Mouse (Mus musculus): ENCODE data around the gene Orc3. TPM values are rescaled to one million over a fixed set of nuclear protein-coding genes. Genes with fewer than 3 reads are reported as not detected.
A peak's percentile ranks its signal among the peaks of the same experiment; 100 is the strongest.

The Orc3 gene
- polyA plus RNA-seq (2015; fragmentation: Nextera tagmentation; extraction: Ambion mirVana), result 91.6 and 93.2 TPM in 2 replicates

DNA sequence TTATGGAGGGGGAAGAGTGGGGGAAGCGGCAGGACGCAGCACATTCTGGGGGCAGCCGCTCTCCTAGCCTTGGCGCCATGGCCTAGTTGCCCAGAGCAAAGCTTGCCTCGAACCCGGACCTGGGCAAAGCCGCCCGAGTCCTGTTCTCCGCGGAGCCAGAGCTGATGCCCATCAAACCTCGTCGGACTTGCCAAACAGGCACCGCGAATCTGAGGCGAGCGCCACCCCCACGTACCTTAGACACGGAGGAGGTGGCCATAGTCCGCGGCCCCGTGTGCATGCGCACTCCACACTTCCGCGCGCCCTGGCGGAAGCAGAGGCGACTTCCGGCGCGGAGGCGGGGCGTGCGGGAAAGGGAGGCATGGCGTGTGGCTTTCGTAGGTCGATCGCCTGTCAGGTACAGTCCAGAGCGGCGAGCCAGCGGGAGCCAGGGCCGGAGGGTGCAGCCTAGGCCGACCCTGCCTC, at the start of gene Orc3, which contains the start of gene Rars2:
Gene Orc3 (minus strand): TSS at position 315 of the 465 bp plus-strand sequence.
Gene Rars2 (plus strand): TSS at position 328 of the 465 bp plus-strand sequence.
- DNase-seq (ENCODE audit: low spot score), result peak; percentile 92

DNA sequence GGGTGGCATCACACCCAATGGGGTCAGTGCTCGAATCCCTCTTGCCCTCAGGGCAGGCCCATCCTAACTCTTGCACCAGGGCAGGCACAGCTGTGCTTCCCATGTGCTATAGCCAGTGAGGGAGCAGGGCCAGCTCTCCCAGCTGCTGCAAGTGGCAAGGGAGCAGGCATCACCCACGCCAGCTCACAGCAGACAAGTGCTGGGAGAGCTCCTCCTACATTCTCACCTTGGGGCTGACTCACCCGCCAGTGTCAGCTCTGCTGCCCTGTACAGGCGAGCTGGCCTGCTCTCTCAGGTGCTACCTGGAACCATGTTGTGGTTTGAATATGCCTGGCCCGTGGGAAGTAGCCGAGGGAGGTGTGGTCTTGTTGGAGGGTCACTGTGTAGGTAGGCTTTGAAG, 47.2 kb upstream of the Orc3 start:
- no peak for DNase-seq (ENCODE audit: low spot score)

DNA sequence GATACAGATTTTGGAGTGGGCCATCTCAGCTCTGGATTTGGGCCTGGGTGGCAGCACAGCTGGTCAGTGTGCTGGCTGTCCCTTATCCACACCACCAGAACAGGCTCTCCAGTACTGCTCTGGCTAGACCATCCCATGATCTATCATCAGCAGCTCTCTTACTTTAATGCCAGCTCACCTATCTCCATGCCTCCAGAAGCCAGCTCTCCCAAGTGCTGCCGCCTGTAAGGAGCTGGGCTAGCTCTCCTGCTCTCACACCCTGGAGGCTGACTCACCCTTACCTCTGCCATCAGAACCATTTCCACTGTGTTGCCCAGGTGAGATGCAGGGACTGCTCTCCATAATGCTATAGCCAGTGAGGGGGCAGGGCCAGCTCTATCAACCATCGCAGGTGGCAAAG, 46.8 kb upstream of the Orc3 start:
- no peak for DNase-seq (ENCODE audit: low spot score)

DNA sequence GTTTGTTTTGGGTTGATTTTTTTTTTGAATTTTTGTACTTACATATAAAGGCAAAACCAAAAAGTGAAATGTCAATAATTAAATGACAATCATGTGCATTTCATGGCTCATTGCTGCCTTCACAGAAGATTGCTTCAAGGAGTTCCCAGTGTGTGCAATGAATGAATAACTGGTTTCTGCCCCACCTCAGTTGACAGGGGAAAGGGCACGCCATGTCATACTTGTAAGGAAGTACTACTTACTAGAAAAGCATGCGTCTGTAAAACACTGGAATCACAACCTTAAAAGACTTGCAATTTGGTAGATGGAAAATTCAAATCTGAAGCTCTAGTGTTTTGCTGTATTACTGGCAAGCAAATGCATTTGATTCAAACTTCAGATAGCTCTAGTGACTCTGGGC, 44.3 kb upstream of the Orc3 start:
- no peak for DNase-seq (ENCODE audit: low spot score)

DNA sequence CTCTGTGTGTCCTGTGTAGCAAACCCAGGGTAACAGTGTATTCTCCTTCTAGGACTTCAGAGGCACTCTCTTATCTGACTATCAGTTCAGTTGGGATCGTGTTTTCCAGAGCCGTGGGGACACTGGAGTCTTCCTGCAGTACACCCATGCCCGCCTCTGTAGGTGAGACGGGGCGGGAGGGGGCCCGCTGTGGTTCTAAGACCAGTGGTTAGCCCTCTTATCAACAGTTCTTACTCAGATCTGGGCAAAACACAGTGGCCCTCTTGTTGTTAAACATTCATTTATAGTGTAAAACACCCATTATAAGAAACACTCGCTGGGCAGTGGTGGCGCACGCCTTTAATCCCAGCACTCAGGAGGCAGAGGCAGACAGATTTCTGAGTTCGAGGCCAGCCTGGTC, 41.4 kb upstream of the Orc3 start:
- DNase-seq (ENCODE audit: low spot score), result no peak

DNA sequence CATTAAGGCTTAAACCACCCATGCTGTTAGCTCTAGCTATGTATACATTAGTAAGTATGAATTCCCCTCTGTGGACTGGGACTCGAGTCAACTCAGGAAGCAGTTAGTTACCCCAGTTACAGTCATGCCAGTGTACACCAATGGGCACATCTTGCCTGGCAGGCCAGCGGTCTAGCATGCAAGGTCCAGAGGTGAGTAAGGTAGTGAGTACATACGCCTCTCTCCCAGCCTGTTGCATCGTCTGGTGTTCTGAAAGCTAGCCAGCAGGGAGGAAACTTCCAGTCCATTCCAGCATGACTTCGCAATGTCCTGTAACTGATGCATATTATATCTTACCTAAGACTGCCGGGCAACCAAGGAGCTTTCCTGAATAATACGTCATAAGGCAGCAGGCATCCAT, 38.4 kb upstream of the Orc3 start:
- DNase-seq (ENCODE audit: low spot score), result no peak

DNA sequence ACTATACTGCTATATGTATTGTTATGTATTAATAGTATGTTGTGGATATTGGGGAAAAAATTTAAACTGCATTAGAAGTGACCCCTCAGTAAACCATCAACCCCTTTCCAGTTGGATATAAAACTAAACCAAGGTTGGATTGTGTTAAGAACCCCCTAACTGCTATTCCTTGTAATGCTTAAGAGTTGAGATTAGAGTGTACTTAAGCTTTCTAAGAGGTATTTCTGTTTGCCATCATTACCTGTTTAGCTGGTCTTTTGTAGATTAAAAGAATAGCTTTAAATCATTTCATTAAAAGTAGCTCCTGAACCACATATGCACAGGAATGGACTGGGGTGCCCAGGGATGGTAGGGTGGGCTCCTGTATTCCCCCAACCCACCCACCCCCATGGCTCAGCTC, 30.0 kb upstream of the Orc3 start:
- DNase-seq (ENCODE audit: low spot score), result no peak

DNA sequence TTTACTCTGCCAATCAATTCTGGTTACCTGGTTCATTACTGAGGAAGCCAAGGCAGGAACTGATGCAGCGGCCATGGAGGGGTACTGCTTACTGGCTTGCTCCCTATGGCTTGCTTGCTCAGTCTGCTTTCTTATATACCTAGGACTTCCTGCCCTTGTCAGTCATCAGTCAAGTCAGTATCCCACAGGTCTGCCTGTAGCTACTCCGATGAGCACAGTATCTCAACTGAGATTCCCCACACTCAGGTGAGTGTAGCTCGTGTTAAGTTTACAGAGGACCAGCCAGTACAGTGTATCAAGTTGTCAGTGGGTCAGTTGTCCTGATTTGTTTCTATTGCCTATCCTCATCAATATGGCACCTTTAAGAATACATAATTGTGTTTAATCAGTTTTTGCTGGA, 26.0 kb upstream of the Orc3 start:
- DNase-seq (ENCODE audit: low spot score), result no peak

DNA sequence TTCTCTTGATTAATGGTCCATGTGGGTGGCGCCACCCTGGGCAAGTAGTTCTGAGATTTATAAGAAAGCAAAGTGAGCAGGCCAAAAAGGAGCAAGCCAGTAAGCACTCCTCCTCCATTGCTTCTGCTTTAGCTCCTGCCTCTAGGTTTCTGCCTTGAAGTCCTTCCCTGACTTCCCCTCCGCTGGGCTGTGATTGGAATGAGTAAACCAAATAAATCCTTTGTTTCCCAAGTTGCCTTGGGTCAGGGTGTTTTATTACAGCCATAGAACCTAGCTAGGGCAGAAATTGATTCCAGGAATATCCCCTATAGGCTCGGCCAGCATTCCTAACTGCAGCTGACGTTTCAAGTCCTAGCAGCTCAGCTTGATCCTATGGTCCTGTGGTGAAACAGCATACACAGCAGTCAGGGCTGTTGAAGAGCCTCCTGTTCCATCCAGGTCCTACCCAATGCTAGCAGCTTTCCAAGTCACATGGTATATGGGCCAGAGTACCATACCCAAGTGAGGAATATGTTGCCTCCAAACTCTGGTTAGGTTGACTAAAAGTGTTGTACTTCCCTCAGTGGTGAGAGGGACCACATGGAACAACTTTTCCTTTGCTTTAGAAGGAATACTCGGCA, 25.1 kb upstream of the Orc3 start:
- no peak for DNase-seq (ENCODE audit: low spot score)

DNA sequence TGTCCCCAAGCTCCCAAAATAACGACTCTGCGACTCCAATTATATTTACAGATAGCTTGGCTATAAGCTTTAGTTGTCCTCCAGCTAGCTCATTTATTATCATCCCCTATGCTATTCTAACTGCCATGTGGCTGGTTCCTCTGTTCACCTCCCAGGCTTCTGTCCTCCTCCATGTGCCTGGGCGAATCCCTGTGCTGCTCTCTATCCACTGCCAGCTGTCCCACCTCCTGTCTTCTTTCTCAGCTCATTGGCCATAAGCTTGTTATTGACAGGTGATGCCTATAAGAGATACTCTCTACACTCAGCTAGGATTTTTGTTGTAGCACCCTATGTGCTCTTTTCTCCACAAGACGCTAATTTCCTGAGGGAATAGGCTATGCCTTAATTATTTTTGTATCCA, 23.1 kb upstream of the Orc3 start:
- no peak for DNase-seq (ENCODE audit: low spot score)

DNA sequence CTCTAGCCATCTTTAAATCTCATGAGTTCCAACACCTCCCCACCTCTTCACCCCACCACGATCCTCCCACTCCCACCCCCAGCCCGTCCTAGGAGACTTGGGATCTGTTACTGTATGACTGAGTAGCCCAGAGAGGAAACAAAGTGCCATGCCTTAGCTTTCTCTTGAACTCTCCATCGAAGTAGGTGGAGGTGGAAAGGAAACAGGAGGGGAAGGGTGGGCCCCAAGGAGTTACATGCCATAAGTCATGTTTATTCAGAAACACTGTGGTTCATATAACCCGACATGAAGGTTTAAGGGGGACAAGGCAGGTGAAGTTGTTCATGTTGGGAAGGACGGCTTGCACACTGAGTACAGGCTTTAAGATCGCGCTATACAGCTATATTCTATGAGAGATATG, 22.6 kb upstream of the Orc3 start:
- DNase-seq (ENCODE audit: low spot score), result no peak

DNA sequence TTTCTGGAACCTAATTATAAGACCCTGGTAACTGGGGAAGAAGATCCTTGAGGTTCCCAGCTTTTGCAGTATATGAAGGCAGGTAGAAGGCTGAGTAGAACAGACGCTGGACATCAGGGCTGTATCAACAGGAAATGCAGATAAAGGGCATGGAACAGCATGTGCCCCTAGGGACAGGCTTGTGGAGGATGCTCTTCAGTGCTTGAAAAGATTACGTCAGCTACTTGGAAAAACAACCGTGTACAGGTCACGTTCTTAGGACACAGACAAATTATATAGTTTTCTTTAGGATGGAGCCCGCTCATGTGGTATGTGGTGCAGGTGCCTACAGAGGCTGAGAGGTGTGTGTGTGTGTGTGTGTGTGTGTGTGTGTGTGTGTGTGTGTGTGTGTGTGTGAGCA, 21.3 kb upstream of the Orc3 start:
- DNase-seq (ENCODE audit: low spot score), result no peak

DNA sequence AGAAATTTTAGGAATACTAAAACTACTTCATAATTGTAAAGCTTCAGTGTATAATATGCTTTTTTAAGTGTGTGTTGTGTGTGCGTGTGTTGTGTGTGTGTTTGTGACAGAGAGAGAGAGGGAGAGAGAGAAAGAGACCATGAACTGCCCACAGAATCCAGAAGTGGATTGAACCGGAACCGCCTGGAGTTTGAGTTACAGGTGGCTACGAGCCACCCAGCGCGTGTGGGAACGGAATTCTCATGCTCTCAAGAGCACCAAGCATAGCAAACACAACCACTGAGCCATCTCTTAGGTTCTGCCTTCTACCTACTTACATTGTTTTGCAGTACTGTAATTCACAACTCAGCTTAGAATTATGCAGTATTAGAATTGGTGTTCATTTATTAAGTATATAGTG, 19.4 kb upstream of the Orc3 start:
- no peak for DNase-seq (ENCODE audit: low spot score)

DNA sequence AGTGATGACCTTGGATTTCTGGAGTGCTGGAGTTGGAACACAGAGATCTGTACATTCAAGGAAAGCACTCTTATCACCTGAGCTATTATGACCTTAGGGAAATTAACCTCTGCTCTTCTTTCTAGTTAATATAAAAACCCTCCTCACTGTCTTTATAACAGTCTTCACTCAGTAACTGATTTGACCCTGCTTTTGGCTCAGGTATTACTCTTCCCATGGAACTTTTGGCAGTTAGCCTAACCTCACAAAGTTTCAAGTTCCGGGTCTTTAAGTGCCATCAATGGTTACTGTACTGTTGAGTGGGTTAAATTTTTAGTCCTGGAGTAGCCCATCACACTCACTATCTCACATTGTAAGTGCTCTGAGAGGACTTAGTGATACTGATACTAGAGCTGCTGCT, 15.2 kb upstream of the Orc3 start:
- DNase-seq (ENCODE audit: low spot score), result no peak

DNA sequence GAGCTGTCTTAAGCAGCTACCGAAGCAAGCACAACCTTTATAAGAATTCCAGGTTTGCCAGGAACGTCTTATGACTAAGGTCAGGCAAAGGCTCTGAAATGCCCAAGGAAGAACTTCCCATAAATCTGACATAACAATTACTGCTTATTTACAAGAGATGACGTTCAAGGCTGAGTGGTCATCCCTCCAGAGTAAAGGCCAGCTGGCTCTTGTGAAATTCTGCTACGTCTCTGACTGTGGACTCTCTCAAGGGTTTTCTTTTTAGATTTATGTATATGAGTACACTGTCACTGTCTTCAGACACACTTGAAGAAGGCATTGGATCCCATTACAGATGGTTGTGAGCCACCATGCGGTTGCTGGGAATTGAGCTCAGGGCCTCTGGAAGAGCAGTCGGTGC, 11.7 kb upstream of the Orc3 start:
- DNase-seq (ENCODE audit: low spot score), result no peak

DNA sequence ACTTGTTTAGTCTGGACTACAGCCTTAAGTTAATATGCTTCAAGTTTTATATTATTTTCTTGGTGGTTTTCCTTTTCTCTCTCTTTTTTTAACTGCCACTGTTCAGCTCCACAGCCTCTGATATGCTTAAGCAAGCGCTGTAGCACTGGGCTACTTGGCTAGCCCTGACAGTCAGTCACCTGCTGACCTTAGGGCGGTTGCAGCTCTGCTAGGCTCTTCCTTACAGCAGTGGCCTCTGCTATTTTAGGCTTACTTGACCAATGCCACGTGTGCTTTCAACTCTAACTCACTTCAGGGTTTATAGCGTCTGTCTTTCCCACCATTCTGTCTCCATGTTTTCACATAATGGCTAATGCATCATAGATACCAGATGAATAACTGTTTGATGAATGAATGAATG, 10.8 kb upstream of the Orc3 start:
- DNase-seq (ENCODE audit: low spot score), result no peak

DNA sequence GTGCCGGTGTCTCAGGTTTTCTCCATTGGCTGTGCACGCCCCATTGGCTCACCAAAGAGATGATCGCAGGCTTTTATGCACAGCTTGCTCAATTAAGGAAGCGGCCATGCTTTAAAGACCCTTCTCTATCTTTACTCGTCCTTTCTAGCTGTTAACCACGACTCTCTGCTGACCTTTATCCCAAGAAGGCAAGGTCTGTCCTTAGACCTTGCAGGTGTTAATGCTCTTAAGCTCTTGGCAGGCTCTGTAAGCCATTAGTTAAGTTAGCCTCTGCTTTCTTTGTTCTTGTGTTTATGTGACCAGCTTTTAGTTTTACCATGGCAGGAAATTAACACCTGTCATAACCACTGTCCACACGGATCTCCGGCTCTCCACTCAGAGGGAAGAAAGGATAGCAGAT, 1.4 kb upstream of the Orc3 start:
- DNase-seq (ENCODE audit: low spot score), result no peak

DNA sequence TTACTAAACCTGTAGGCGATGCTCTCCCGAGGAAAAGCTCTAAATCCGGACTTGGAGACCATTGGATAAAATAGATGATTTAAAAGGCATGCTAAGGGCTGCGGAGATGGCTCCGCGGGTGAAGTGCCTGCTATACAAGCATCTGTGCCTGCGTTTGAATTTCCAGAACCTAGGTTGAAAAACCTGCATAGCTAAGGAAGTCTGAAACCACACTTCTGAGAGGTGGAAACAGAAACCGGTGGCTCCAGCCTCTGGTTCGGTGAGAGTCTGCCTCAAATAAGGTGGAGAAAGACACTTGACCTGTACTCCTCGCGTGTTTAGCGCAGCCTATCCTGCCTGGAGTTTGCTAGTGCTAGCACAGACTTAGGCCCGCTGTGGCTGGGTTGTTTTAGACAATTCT, 559 bp upstream of the Orc3 start:
- peak; percentile 17 for DNase-seq (ENCODE audit: low spot score)

DNA sequence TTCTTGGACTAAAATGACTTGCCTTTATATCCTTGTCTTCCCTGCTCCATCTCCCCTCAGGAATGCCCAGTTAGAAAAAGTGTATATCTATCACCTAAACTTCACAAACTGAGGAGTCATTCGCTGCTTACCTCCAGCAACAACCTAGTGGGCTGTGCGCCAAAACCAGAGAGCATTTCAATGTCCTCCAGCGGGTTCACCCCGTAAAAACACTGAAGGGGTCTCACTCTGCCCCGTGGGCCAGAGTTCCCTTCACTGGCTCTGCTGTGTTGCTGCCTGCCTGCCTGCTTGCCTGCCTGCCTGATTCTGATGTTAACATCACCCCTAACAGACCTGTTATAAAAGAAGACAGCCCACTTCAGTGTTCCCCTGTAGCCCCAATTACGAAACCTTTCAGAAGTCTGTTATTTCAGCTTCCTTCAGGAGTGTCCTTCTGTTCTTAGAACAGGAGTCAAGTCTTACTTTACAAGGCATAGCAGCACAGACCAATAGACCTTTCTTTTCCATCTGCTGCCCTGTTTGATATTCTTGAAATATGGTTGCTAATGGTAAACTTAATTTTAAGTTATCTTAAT, 1.1 kb downstream of the Orc3 start:
- no peak for DNase-seq (ENCODE audit: low spot score)

DNA sequence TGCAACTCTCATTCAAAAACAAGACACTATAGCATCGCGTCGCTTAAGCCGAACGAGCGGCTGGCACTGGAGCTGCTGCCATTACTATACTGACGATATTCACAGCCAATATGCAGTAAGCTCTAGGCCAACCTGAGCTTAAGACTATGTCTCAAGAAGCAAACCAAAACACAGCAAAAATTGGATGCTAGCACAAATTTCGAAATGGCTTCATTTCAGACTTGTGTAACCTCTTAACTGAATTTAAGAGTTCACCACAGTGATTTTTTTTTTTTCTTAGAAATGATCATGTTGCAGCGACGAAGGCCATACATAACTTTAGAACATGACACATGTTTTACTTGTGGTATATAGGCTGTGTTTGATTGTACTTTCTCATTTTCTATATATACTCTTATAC, 8.1 kb downstream of the Orc3 start:
- no peak for DNase-seq (ENCODE audit: low spot score)

DNA sequence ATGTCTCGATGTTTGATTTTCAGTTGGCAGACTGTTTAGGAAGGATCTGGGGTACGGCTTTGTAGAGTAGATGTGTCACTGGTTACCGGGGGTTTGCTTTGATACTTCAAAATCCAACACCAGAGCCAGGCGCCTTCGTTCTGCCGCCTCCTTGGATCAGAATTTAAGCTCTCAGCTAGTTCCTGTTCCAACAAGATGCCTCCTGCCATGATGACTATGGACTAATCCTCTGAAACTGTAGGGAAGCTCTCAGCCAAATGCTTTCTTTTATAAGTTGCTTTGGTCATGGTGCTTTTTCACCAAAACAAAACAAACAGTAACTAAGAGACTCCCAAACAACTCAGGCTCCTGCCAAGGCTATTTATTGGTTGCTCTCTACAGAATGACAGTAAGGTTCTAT, 11.6 kb downstream of the Orc3 start:
- DNase-seq (ENCODE audit: low spot score), result no peak

DNA sequence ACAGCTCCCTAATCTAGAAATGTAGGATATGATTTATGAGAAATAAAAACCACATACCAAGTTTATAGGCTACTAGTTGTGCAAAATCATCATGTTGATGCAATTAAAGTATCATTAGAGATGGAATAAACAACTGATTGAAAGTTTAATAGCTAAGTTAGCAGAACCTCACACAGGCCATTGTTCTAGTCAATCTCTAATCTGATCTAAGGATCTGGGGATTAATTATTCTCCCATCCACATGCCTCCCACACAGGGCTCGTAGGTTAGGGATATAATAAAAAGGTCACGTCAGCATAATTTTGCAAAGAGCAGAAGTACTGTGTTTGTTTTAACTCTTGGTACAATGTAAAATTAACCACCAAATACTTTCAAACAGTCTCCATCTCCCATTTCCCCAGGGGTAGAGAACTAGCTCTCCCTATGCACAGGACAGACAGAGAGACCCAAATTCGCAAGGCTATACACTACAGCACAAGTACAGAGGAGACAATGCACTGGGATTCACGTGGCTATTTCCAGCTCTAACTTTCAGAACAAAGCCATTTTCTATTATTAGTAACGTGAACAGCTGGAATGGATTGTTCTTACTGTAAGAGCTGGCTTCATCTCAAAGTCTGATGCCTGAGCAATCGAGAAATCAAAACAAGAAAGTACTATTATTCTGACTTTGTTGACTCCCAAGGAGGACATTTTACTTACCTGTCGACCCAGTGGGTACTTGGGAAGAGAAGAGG, 29.7 kb downstream of the Orc3 start:
- DNase-seq (ENCODE audit: low spot score), result no peak

DNA sequence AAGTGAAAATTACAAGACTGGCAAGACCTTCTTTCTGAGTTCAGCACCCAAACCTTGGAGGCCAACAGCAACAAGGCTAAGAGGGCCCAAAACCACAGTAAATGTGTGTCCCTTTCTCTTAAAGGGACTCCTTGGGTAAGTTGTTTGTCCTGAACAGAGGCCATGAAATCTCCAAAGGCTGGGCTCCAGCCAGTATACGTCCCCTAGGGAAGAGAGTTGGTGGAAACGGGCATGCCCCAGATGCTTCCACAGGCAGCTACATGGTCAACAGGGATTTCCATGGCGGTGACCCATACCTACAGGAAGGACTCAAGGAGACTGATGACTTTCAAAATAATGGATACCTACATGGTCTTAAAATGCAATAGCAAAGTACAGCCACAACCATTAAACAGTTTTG, 31.3 kb downstream of the Orc3 start:
- DNase-seq (ENCODE audit: low spot score), result no peak

Measured in thymus, postnatal 0 days (tissue).